Mouse (Mus musculus) forebrain, embryonic 12.5 days (tissue): ENCODE data around the gene Large2. TPM values are rescaled to one million over a fixed set of nuclear protein-coding genes. Genes with fewer than 3 reads are reported as not detected.

Experiments
- ATAC-seq: fragments of 200-750 bp; cut with Nextera tagmentation; 2 replicates; pipeline ENCODE4 v1.8.0; 2017; ENCODE audit warnings: moderate TSS enrichment; ENCODE audit not compliant: low FRiP score
- H3K27ac ChIP-seq: fragments of 300-500 bp; sonication (generic); 2 replicates; pipeline ENCODE4 v1.5.1; 2016; ENCODE audit warnings: mild to moderate bottlenecking
- H3K27me3 ChIP-seq: fragments of 300-500 bp; sonication (generic); 2 replicates; pipeline ENCODE4 v1.6.1; 2016; ENCODE audit warnings: mild to moderate bottlenecking
- H3K36me3 ChIP-seq: fragments of 300-500 bp; sonication (generic); replicated peaks from 2 replicates; pipeline ENCODE4 v1.6.1; 2016; ENCODE audit warnings: mild to moderate bottlenecking
- H3K4me1 ChIP-seq: fragments of 300-500 bp; sonication (generic); 2 replicates; pipeline ENCODE4 v1.6.1; 2016
- H3K4me2 ChIP-seq: fragments of 300-500 bp; sonication (generic); 2 replicates; pipeline ENCODE4 v1.6.1; 2016; ENCODE audit warnings: mild to moderate bottlenecking, moderate library complexity
- H3K4me3 ChIP-seq: fragments of 300-500 bp; sonication (generic); replicated peaks from 2 replicates; pipeline ENCODE4 v1.5.1; 2016; ENCODE audit warnings: mild to moderate bottlenecking
- H3K9ac ChIP-seq: fragments of 300-500 bp; sonication (generic); 2 replicates; pipeline ENCODE4 v1.6.1; 2016; ENCODE audit warnings: mild to moderate bottlenecking
- H3K9me3 ChIP-seq: fragments of 300-500 bp; sonication (generic); 2 replicates; pipeline ENCODE4 v1.6.1; 2016
- WGBS: fragments of 180-500 bp; shearing (Covaris S2); methylation state at CpG from one replicate; pipeline ENCODE4 v1.1.7; 2016; 5-methylcytosine and 5-hydroxymethylcytosine counted together
- polyA plus RNA-seq: library from polyadenylated mRNA; unstranded; fragments of >200 nt; fragmentation: Nextera tagmentation; extraction: Ambion mirVana; gene quantifications from 2 replicates; pipeline ENCODE4 v1.2.1, GENCODE M21; 2016

Large2 gene
- polyA plus RNA-seq: 5.3 and 5.5 TPM in 2 replicates

- 4% methylated on average over 16 of the region's 16 CpGs for whole genome bisulfite sequencing
- H3K36me3 ChIP-seq: peaks cover 19% of the 10 kb centered on the region
- peak within 1 kb of the TSS; percentile 72 for H3K4me3 ChIP-seq
- peak within 1 kb of the TSS; percentile 94 for H3K4me2 ChIP-seq
- H3K4me1 ChIP-seq: peaks cover 61% of the 10 kb centered on the region
- ATAC-seq: peak; percentile 6; the same call in 1 of the 2 replicates
- no peaks in the 10 kb centered on the region for H3K9me3 ChIP-seq
- H3K27ac ChIP-seq: peak within 1 kb of the TSS; percentile 90
- peak within 1 kb of the TSS; percentile 74 for H3K9ac ChIP-seq
- H3K27me3 ChIP-seq: peaks cover 27% of the 10 kb centered on the region
These were observed at the start of gene Large2, which contains the start of gene Pex16 for GRCm38 (mm10) chr2:92374514-92374913. Gene Large2 (minus strand): TSS chr2:92374869. Gene Pex16 (plus strand): TSS chr2:92374676.

GRCm38 (mm10) chr2:92423702-92424461, 49.2 kb upstream of the Large2 start:
- 81% methylated on average over 9 of the region's 9 CpGs for WGBS
- H3K4me1 ChIP-seq: peaks cover 54% of the 10 kb centered on the region
- no peak overlapping the region for H3K4me3 ChIP-seq
- no peak for ATAC-seq
- H3K9ac ChIP-seq: no peak overlapping the region
- peak overlapping the region; percentile 89 for H3K27ac ChIP-seq
- H3K27me3 ChIP-seq: no peaks in the 10 kb centered on the region
- peaks cover 56% of the 10 kb centered on the region for H3K36me3 ChIP-seq
- no peaks in the 10 kb centered on the region for H3K9me3 ChIP-seq
- H3K4me2 ChIP-seq: no peak overlapping the region

DNA sequence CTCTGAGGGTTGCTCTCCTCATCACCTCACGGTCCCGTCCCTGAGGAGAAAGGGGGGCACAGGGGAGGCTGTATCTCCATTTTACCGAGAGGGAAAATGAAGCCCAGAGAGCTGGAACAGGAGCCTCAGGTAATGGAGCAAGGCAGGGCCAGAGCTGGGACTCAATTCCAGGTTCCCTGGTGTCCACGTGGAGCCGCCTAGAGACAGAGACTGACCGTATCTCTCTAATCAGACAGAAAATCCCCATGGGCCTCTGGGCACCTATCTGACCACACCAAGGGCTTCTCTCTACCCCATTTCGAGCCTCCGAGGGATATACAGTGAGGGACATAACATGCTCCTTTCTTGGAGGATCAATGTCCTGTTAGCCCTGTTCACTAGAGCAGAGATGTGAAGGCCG, 48.5 kb upstream of the Large2 start:
- no peak for ATAC-seq
- WGBS: 94% methylated on average over 9 of the region's 9 CpGs
- no peak overlapping the region for H3K4me2 ChIP-seq
- H3K27ac ChIP-seq: peak overlapping the region; percentile 89; the same call in 1 of the 2 replicates
- no peaks in the 10 kb centered on the region for H3K27me3 ChIP-seq
- no peaks in the 10 kb centered on the region for H3K9me3 ChIP-seq
- H3K4me1 ChIP-seq: peaks cover 46% of the 10 kb centered on the region
- no peak overlapping the region for H3K9ac ChIP-seq
- H3K4me3 ChIP-seq: no peak overlapping the region
- peaks cover 63% of the 10 kb centered on the region for H3K36me3 ChIP-seq

DNA sequence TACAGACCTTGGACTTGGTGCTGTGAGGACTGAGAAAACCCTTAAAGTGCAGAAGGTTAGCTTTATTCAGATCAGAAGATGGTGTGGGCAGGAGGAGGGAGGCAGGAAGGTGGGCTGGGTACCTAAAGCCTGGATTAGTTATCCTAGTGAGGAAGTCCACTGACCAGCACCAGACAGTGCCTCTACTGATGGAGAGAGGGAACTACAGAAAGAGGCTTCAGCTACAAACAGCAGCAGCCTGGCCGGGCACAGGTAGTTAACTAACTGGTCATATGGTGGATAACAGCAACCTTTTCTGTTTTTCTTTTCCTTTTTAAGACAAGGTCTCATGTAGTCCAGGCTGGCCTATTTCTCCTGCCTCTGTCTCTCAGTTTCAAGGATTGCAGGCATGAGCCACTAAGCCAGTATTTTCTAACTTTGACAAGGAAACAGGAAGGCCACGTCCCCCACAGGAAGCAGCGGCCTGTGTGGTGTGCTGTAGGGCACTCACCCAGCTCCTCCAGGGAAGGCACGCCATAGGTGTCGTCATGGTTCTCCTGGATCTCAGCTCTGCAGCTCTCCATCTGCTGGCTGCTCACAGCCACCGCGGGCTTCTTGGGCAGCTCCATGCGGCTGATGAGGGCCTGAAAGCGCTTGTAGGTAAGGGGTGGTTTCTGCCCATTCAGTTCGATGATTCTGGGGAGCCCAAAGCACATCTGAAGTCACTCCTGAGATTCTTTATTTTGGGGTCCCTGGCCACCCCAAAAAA, 47.9 kb upstream of the Large2 start:
- Histone ChIP-seq H3K4me3 (no peak overlapping the region), H3K36me3 (peaks cover 69% of the 10 kb centered on the region), H3K27ac (no peak overlapping the region), H3K27me3 (no peaks in the 10 kb centered on the region), H3K9me3 (no peaks in the 10 kb centered on the region), H3K4me2 (no peak overlapping the region), H3K9ac (no peak overlapping the region), H3K4me1 (peaks cover 41% of the 10 kb centered on the region)
- no peak for ATAC-seq
- WGBS: 83% methylated on average over 10 of the region's 10 CpGs

- Histone ChIP-seq H3K9ac (no peak overlapping the region), H3K27ac (no peak overlapping the region), H3K9me3 (no peaks in the 10 kb centered on the region), H3K4me1 (peaks cover 37% of the 10 kb centered on the region), H3K27me3 (no peaks in the 10 kb centered on the region), H3K4me3 (no peak overlapping the region), H3K4me2 (no peak overlapping the region), H3K36me3 (peaks cover 74% of the 10 kb centered on the region)
- ATAC-seq: no peak
- 95% methylated on average over 7 of the region's 7 CpGs for WGBS
These were observed 47.2 kb upstream of the Large2 start for GRCm38 (mm10) chr2:92421723-92422387.

DNA sequence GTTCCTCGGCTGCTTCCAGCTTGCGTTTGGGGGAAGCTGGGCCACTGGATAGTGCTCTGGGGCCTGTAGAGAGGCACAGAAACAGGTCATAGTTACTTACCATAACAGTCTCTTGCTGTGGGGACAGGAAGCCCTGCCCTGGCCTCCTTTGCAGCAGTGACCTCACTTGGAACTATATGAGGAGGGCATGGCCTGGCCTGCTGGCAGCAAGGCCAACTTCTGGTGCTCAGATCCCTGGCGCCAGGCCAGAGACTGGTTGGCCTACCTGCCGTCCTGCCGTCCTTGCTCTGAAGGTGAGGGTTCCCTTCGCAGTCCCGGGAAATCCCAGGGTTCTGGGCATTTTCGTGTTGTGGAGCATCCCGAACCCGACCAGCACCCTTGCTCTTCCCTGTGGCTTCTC, 37.0 kb upstream of the Large2 start:
- Histone ChIP-seq H3K4me3 (no peak overlapping the region), H3K27me3 (no peaks in the 10 kb centered on the region), H3K4me1 (no peaks in the 10 kb centered on the region), H3K9me3 (no peaks in the 10 kb centered on the region), H3K36me3 (peaks cover 89% of the 10 kb centered on the region), H3K4me2 (no peak overlapping the region), H3K27ac (no peak overlapping the region), H3K9ac (no peak overlapping the region)
- no peak for ATAC-seq
- WGBS: 94% methylated on average over 10 of the region's 10 CpGs

DNA sequence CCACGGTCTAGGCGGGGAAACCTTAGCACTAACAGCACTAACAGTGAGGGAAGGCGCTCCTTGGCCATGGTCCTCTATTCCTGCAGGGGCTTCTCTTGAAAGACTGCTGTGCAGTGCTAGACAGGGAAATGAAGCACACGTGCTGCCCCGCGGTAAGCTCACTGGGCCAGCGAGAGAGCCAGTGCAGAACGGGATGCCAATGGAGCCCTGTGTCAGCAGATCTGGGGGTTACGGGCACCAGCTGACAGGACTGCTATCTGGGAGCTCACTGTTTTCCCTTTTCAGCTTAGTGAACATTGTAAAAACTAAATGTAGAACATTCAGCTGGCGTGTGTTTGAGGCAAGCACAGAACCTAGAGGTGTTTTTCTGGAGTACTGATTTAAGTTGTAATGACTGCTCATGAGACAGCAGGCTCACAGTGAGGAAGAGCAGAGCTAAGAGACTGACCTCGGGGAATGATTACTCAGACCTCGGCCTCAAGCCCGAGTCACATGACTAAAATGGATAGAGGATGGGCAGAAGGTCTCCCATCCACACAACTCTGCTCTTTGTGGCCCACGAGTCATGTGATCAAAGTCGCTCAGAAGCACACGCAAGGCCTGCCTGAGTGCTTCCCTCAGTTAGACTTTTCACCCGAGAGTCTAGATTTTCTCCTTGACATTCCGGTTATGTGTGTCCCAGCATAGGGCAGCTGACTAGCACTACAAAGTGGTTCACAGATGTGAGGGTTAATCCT, 33.8 kb upstream of the Large2 start:
- Histone ChIP-seq H3K4me1 (peaks cover 9% of the 10 kb centered on the region), H3K27ac (no peak overlapping the region), H3K9ac (no peak overlapping the region), H3K4me3 (no peak overlapping the region), H3K36me3 (peaks cover 89% of the 10 kb centered on the region), H3K9me3 (no peaks in the 10 kb centered on the region), H3K27me3 (no peaks in the 10 kb centered on the region), H3K4me2 (no peak overlapping the region)
- 91% methylated on average over 18 of the region's 18 CpGs for WGBS
- no peak for ATAC-seq

DNA sequence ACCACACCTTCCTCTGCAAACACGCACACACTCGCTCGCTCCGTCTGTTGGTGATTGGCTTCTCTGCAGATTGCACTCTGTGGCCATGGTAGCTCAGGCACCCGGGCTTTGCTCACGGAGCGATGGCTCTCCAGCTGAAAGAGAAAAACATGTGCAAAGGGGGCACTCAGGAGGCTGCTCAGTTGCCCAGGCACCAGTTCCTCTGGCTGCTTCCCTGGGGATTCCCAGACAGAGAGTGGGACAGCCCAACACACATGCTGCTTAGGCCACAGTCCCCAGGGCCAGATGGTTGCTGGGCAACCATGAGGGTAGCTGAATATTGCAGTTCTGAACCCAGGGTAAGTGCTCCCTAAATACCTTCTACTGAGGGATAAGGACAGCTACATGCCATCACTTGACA, 31.0 kb upstream of the Large2 start:
- H3K36me3 ChIP-seq: peaks cover 61% of the 10 kb centered on the region
- no peak overlapping the region for H3K4me2 ChIP-seq
- H3K9ac ChIP-seq: no peak overlapping the region
- H3K9me3 ChIP-seq: no peaks in the 10 kb centered on the region
- H3K4me3 ChIP-seq: no peak overlapping the region
- no peaks in the 10 kb centered on the region for H3K27me3 ChIP-seq
- H3K27ac ChIP-seq: 0 out of 2 replicates have a peak overlapping the region, but pooled peaks have one; percentile 27
- WGBS: 91% methylated on average over 7 of the region's 7 CpGs
- no peak for ATAC-seq
- H3K4me1 ChIP-seq: peaks cover 19% of the 10 kb centered on the region

GRCm38 (mm10) chr2:92404737-92405136, 30.1 kb upstream of the Large2 start:
- H3K36me3 ChIP-seq: peaks cover 52% of the 10 kb centered on the region
- no peak overlapping the region for H3K9ac ChIP-seq
- H3K4me3 ChIP-seq: no peak overlapping the region
- peaks cover 27% of the 10 kb centered on the region for H3K4me1 ChIP-seq
- no peak overlapping the region for H3K27ac ChIP-seq
- ATAC-seq: no peak
- no peaks in the 10 kb centered on the region for H3K9me3 ChIP-seq
- H3K4me2 ChIP-seq: no peak overlapping the region
- WGBS: 90% methylated on average over 6 of the region's 6 CpGs
- H3K27me3 ChIP-seq: no peaks in the 10 kb centered on the region

- H3K4me1 ChIP-seq: peaks cover 33% of the 10 kb centered on the region
- ATAC-seq: no peak
- 92% methylated on average over 5 of the region's 5 CpGs for WGBS
- H3K4me2 ChIP-seq: no peak overlapping the region
- peaks cover 43% of the 10 kb centered on the region for H3K36me3 ChIP-seq
- no peak overlapping the region for H3K27ac ChIP-seq
- no peak overlapping the region for H3K9ac ChIP-seq
- H3K27me3 ChIP-seq: no peaks in the 10 kb centered on the region
- H3K4me3 ChIP-seq: no peak overlapping the region
- no peaks in the 10 kb centered on the region for H3K9me3 ChIP-seq
These were observed 29.2 kb upstream of the Large2 start for GRCm38 (mm10) chr2:92403776-92404319.

GRCm38 (mm10) chr2:92402591-92403326, 28.1 kb upstream of the Large2 start:
- H3K4me1 ChIP-seq: peaks cover 39% of the 10 kb centered on the region
- H3K27me3 ChIP-seq: no peaks in the 10 kb centered on the region
- 82% methylated on average over 4 of the region's 4 CpGs for WGBS
- no peaks in the 10 kb centered on the region for H3K9me3 ChIP-seq
- ATAC-seq: no peak
- H3K27ac ChIP-seq: no peak overlapping the region
- no peak overlapping the region for H3K9ac ChIP-seq
- H3K4me2 ChIP-seq: no peak overlapping the region
- H3K4me3 ChIP-seq: no peak overlapping the region
- peaks cover 32% of the 10 kb centered on the region for H3K36me3 ChIP-seq
